Mouse (Mus musculus) heart, postnatal 0 days (tissue): ENCODE measurements around the gene Arsa.

Experiments
- CTCF ChIP-seq: IDR thresholded peaks from 2 replicates; pipeline ENCODE4 v1.5.1; 2016; ENCODE audit warnings: antibody characterized with exemption, control low read depth, low read depth
- EP300 ChIP-seq: IDR thresholded peaks from 2 replicates; pipeline ENCODE4 v1.6.1; 2016; ENCODE audit warnings: antibody characterized with exemption, low read depth

DNA sequence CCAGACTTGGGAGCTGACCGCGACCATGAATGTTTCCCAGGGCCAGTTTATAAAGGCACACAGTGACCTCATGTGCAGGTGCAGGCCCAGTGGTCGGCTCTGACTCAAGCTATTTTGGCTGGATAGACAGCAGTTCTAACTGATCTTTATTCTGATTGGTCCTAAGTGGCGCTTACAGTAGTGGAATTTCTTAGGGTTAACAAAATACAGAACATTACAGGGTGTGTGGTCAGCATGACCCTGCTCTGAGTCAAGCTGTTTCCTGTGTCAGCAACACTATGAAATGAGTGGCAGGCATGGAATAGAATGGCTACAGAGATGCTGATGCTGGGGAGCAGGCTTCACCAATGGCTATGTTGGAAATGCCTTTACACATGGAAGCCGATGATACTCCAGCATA lies 41.3 kb downstream of the Arsa start:
- TF ChIP-seq CTCF (no peak), EP300 (no peak)
